Mouse (Mus musculus) lung, postnatal 0 days (tissue): ENCODE results near the gene Cryab.

ENCODE experiments used
- CTCF ChIP-seq: IDR thresholded peaks from 2 replicates; pipeline ENCODE4 v1.5.1; 2016; ENCODE audit warnings: antibody characterized with exemption, mild to moderate bottlenecking
- EP300 ChIP-seq: IDR thresholded peaks from 2 replicates; pipeline ENCODE4 v1.6.1; 2016; ENCODE audit warnings: antibody characterized with exemption, mild to moderate bottlenecking, control low read depth

DNA sequence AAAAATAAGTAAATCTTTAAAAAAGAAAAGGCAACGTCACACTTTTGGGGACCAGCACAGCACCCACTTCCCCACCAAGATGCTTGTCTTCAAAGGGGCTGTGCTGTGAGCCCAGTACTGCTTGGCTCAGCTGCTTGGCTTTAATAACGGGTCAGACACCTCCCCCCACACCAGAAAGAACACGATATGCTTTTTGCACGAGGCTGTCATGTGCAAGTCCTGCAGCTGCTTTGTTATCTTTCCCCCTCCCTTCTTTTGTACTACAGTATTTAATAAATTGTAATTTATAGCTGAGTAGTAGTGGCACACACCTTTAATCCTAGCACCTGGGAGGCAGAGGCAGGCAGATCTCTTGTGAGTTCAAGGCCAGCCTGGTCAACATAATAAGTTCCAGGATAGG lies 32.2 kb upstream of the Cryab start:
- TF ChIP-seq CTCF (no peak), EP300 (no peak)
